Mouse (Mus musculus) stomach, embryonic 15.5 days (tissue): ENCODE data around the gene Sp100. TPM values are rescaled to one million over a fixed set of nuclear protein-coding genes. Genes with fewer than 3 reads are reported as not detected.
"Not testable (repeated sequence)": the region's sequence is repeated elsewhere in the genome, so short reads cannot be mapped to it uniquely, and the experiment has no call there.

Source experiments
- ATAC-seq: fragments of 200-750 bp; cut with Nextera tagmentation; 2 replicates; pipeline ENCODE4 v1.8.0; 2017; ENCODE audit warnings: low read depth, moderate number of reproducible peaks, moderate TSS enrichment; ENCODE audit not compliant: insufficient read depth, low FRiP score
- H3K27ac ChIP-seq: fragments of 300-500 bp; sonication (generic); 2 replicates; pipeline ENCODE4 v1.5.1; 2015; ENCODE audit warnings: mild to moderate bottlenecking, inconsistent platforms
- H3K27me3 ChIP-seq: fragments of 300-500 bp; sonication (generic); replicated peaks from 2 replicates; pipeline ENCODE4 v1.6.1; 2015; ENCODE audit warnings: inconsistent platforms
- H3K36me3 ChIP-seq: fragments of 300-500 bp; sonication (generic); 2 replicates; pipeline ENCODE4 v1.6.1; 2015; ENCODE audit warnings: inconsistent platforms
- H3K4me1 ChIP-seq: fragments of 300-500 bp; sonication (generic); 2 replicates; pipeline ENCODE4 v1.6.1; 2015; ENCODE audit warnings: inconsistent platforms
- H3K4me2 ChIP-seq: fragments of 300-500 bp; sonication (generic); 2 replicates; pipeline ENCODE4 v1.6.1; 2015; ENCODE audit warnings: mild to moderate bottlenecking, inconsistent platforms
- H3K4me3 ChIP-seq: fragments of 300-500 bp; sonication (generic); replicated peaks from 2 replicates; pipeline ENCODE4 v1.5.1; 2015; ENCODE audit warnings: inconsistent platforms
- H3K9ac ChIP-seq: fragments of 300-500 bp; sonication (generic); 2 replicates; pipeline ENCODE4 v1.6.1; 2015; ENCODE audit warnings: inconsistent platforms
- H3K9me3 ChIP-seq: fragments of 300-500 bp; sonication (generic); 2 replicates; pipeline ENCODE4 v1.6.1; 2016; ENCODE audit warnings: inconsistent platforms
- WGBS: fragments of 180-500 bp; shearing (Covaris S2); methylation state at CpG from one replicate; pipeline ENCODE4 v1.1.7; 2015; 5-methylcytosine and 5-hydroxymethylcytosine counted together
- polyA plus RNA-seq: library from polyadenylated mRNA; unstranded; fragments of >200 nt; fragmentation: Nextera tagmentation; extraction: Ambion mirVana; gene quantifications from 2 replicates; pipeline ENCODE4 v1.2.1, GENCODE M21; 2015

Sp100 gene
- polyA plus RNA-seq, 1 experiment from 2014 or later: 3.9 TPM

DNA sequence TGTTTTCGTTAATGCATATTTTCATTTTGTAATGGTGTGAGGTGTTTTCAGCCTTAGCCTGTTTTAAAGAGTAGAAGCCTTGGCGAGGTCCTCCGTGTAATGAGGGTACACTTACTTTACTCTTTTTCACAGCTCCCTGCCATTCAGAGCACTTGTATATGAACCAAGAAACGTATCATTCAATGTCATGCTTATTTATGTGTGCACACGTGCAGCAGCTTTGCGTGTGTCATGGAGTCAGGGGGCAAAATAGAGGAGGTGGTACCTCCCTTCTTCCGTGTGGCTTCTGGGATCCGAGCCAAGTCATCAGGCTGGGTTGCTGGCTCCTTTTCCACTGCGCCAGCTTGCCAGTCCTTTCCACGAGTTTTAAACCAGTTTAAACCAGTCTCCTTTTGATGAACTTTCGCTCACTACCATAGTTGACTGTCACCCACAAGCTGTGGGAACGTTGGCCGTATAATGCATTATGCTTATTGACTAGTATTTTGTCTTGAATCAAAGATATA, 2.0 kb downstream of the Sp100 start:
- not testable (repeated sequence) for H3K4me3 ChIP-seq, H3K27me3 ChIP-seq, ATAC-seq, H3K27ac ChIP-seq, H3K9ac ChIP-seq, H3K9me3 ChIP-seq, H3K36me3 ChIP-seq, H3K4me1 ChIP-seq, H3K4me2 ChIP-seq
- 80% methylated on average over 13 of the region's 13 CpGs for WGBS

DNA sequence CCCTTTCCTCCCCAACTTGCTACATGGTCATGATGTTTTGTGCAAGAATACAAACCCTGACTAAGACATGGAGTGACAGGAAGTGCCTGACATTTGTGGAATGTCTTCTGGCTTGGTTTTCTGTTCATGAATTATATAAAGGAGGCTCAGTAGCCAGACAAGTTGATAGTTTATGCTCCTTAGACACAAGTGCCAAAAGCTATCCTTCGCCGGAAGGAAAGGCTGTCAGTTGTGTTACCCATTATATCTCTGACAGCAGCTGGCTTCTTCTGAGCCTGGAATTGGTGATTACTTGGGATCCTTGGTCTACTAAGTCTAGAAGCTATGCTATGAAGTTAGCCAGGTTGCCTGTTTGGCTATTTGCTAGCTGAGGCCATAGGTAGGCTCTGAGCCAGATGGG, 7.4 kb downstream of the Sp100 start:
- not testable (repeated sequence) for H3K36me3 ChIP-seq, H3K4me1 ChIP-seq, H3K4me3 ChIP-seq, H3K9ac ChIP-seq, H3K9me3 ChIP-seq, H3K27ac ChIP-seq, H3K4me2 ChIP-seq, H3K27me3 ChIP-seq, ATAC-seq
- 92% methylated on average over 2 of the region's 2 CpGs for WGBS

DNA sequence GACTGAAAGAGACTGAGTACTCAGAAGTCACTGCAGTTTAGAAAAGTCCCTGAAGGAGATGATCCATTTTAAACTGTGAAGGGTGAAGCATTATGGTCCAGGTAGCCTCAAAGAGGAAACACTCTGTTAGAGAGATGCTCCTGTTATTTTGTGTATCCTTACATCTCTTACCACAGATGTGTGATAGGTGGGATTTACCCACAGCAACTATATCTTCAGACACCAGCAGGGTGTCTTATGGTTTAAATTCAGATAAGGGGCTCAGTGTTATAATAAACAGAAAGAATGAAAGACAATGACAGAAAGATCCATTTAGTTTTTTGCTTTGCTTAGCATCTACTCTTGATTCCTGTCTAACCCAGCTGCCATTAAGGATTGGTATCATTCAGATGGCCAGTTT, 14.5 kb downstream of the Sp100 start:
- no peak for ATAC-seq
- H3K9me3 ChIP-seq: no peaks in the 10 kb centered on the region
- no peak overlapping the region for H3K4me3 ChIP-seq

DNA sequence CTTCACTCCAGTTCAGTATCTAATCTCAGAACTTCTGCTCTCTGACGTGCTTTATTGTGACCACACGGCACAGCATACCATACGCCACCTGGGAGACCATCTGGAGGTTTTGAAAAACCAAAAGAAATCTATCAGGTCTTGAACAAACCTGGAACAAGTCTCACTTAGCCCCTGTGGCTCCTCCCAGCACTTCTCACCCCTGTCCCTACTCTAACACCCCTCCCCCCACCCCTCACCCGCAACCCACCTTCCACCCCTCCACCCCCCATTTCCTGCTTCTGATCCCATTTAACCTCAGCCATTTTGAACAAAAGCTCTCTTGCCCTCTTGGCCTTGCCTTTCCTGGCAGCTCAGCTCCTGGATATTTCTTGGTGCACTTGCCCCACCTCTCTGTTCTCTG, 30.4 kb downstream of the Sp100 start:
- H3K9me3 ChIP-seq: no peaks in the 10 kb centered on the region
- ATAC-seq: no peak
- WGBS: 48% methylated on average over 4 of the region's 4 CpGs
- no peaks in the 10 kb centered on the region for H3K27me3 ChIP-seq
- no peak overlapping the region for H3K27ac ChIP-seq
- no peak overlapping the region for H3K4me2 ChIP-seq
- H3K9ac ChIP-seq: no peak overlapping the region
- H3K4me1 ChIP-seq: no peaks in the 10 kb centered on the region
- no peaks in the 10 kb centered on the region for H3K36me3 ChIP-seq
- no peak overlapping the region for H3K4me3 ChIP-seq

More for the DNA sequence above, 14.5 kb downstream of the Sp100 start:
- Histone ChIP-seq H3K4me2 (no peak overlapping the region), H3K4me1 (no peaks in the 10 kb centered on the region), H3K27ac (no peak overlapping the region), H3K9ac (no peak overlapping the region), H3K36me3 (no peaks in the 10 kb centered on the region), H3K27me3 (no peaks in the 10 kb centered on the region)

DNA sequence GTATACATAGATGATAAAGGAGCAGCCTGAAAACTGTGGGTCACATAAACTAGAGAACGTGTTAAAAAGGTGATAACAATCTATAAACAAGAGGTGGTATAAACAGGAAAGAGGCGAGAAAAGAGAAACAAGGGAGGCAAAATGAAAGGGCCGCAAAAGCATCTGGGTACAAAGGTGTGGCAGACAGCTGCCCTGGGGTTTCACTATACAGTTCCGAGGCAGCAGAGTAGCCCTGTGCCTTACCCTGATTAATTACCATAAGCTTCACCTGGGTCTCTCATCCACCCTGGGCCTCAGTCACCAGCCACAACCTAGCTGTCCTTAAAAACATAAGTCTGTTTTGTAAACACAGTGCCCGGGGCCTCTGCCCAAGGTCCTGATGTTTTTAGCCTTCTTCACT, 36.9 kb downstream of the Sp100 start:
- H3K4me2 ChIP-seq: no peak overlapping the region
- WGBS: 42% methylated on average over 5 of the region's 5 CpGs
- no peak for ATAC-seq
- H3K27ac ChIP-seq: no peak overlapping the region
- no peak overlapping the region for H3K4me3 ChIP-seq
- H3K9me3 ChIP-seq: no peaks in the 10 kb centered on the region
- H3K27me3 ChIP-seq: no peaks in the 10 kb centered on the region
- H3K4me1 ChIP-seq: no peaks in the 10 kb centered on the region
- no peaks in the 10 kb centered on the region for H3K36me3 ChIP-seq
- H3K9ac ChIP-seq: no peak overlapping the region

DNA sequence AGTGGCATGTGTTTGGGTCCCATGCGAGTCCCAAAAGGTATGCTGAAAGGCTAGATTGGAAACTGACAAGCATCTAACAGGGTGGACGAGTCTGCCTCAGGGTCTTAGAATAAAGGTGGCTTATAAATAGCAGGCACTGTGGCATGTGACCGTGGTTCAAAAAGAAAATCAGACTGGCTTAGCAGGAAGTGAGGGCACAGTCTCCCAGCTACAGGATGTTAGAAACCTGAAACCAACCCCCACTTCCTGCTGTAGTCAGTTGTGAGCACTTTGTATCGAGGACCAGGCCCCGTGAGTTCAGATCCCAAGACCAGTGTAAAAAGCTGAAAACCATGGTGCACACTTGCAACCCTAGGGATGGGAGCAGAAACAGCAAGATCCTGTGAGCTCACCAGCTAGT, 37.6 kb downstream of the Sp100 start:
- Histone ChIP-seq H3K27me3 (no peaks in the 10 kb centered on the region), H3K9me3 (no peaks in the 10 kb centered on the region), H3K4me3 (no peak overlapping the region), H3K4me1 (no peaks in the 10 kb centered on the region), H3K4me2 (no peak overlapping the region), H3K36me3 (no peaks in the 10 kb centered on the region), H3K9ac (no peak overlapping the region), H3K27ac (no peak overlapping the region)
- 64% methylated on average over 5 of the region's 5 CpGs for WGBS
- no peak for ATAC-seq

DNA sequence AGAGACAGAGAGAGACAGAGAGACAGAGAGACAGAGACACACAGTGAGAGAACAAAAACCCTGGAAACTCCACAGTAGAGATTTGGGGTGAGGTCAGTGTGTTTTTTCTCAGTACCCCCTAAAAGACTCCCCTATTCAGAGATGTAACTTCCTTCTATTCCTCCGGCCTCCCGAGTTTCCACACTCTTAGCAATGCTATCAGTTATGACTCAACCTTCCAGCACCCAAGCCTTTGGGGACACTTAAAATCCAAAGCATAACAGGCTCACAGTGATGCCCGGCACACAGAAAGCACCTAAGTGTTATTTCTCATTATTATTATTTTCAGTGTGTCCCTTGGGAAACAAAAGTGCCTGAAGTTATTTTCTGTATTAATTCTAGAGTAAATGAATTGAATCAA, 40.8 kb downstream of the Sp100 start:
- 90% methylated on average over 3 of the region's 3 CpGs for WGBS
- no peaks in the 10 kb centered on the region for H3K36me3 ChIP-seq
- no peak overlapping the region for H3K4me2 ChIP-seq
- H3K4me1 ChIP-seq: no peaks in the 10 kb centered on the region
- H3K27me3 ChIP-seq: no peaks in the 10 kb centered on the region
- H3K9ac ChIP-seq: no peak overlapping the region
- H3K9me3 ChIP-seq: no peaks in the 10 kb centered on the region
- ATAC-seq: no peak
- no peak overlapping the region for H3K4me3 ChIP-seq
- no peak overlapping the region for H3K27ac ChIP-seq

DNA sequence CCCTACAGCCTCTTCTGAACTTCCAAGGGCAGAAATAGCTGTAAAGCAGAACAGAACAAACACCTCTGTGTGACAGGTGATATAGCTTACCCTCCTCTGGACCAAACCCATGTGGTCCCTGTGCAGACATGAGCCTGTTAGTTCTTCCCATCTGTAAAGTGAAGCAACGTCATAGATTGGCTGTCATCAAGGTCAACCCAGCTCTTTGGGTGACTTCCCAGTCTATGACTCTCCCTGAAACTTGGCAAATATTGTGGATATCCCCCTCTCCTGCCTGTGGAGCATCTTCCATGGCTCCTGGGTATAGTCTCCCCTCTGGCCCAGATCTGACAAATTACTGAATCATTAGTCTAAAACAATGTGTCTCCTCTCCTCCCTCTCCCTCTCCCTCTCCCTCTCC, 42.5 kb downstream of the Sp100 start:
- no peak for ATAC-seq
- WGBS: 57% methylated on average over 1 of the region's 1 CpGs

DNA sequence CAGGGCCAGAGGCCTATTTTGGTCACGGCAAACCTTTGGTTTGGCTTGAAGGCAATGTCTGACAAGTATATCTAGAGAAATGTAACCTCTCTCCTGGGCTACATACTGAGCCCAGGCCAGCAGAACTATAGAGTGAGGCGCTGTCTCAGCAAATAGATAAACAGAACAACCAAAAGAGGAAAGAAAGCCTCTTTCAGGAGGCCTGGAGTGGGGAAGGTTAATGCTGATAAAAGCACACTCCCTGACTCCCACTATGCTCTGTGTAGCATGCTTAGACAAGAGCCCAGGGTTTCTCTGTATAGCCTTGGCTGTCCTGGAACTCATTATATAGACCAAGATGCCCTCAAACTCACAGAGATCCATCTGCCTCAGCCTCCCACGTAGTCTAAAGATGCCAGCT, 43.5 kb downstream of the Sp100 start:
- no peak for ATAC-seq
- no peak overlapping the region for H3K4me3 ChIP-seq
- 70% methylated on average over 3 of the region's 3 CpGs for WGBS
- no peaks in the 10 kb centered on the region for H3K36me3 ChIP-seq
- H3K9ac ChIP-seq: no peak overlapping the region
- no peak overlapping the region for H3K4me2 ChIP-seq
- no peaks in the 10 kb centered on the region for H3K27me3 ChIP-seq
- no peak overlapping the region for H3K27ac ChIP-seq
- no peaks in the 10 kb centered on the region for H3K4me1 ChIP-seq
- H3K9me3 ChIP-seq: no peaks in the 10 kb centered on the region

More for the DNA sequence above, 42.5 kb downstream of the Sp100 start:
- H3K4me3 ChIP-seq: no peak overlapping the region
- H3K27me3 ChIP-seq: no peaks in the 10 kb centered on the region
- H3K9me3 ChIP-seq: no peaks in the 10 kb centered on the region
- H3K9ac ChIP-seq: no peak overlapping the region
- H3K4me1 ChIP-seq: no peaks in the 10 kb centered on the region
- H3K36me3 ChIP-seq: no peaks in the 10 kb centered on the region
- H3K4me2 ChIP-seq: no peak overlapping the region
- H3K27ac ChIP-seq: no peak overlapping the region

DNA sequence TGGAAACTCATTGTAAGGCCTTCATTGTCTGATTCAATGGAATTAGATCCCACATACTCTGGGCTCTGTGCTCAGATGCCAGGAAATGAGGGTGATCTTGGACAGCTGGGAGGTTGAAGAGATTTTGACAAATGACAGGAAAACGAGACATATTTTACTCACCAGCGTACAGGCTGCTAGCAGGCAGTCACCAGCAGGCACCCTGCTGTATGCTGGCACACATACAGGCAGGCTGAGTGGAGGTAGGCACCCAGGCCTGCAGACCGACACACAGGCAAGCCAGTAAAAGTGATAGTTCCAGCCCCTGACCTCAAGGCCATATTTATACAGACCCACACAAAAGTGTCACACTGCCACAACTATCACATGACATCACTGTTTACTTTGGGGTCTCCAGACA, 45.9 kb downstream of the Sp100 start:
- Histone ChIP-seq H3K36me3 (no peaks in the 10 kb centered on the region), H3K4me3 (no peak overlapping the region), H3K9ac (no peak overlapping the region), H3K27ac (no peak overlapping the region), H3K27me3 (no peaks in the 10 kb centered on the region), H3K9me3 (no peaks in the 10 kb centered on the region), H3K4me2 (no peak overlapping the region), H3K4me1 (no peaks in the 10 kb centered on the region)
- ATAC-seq: no peak
- 65% methylated on average over 3 of the region's 3 CpGs for WGBS

DNA sequence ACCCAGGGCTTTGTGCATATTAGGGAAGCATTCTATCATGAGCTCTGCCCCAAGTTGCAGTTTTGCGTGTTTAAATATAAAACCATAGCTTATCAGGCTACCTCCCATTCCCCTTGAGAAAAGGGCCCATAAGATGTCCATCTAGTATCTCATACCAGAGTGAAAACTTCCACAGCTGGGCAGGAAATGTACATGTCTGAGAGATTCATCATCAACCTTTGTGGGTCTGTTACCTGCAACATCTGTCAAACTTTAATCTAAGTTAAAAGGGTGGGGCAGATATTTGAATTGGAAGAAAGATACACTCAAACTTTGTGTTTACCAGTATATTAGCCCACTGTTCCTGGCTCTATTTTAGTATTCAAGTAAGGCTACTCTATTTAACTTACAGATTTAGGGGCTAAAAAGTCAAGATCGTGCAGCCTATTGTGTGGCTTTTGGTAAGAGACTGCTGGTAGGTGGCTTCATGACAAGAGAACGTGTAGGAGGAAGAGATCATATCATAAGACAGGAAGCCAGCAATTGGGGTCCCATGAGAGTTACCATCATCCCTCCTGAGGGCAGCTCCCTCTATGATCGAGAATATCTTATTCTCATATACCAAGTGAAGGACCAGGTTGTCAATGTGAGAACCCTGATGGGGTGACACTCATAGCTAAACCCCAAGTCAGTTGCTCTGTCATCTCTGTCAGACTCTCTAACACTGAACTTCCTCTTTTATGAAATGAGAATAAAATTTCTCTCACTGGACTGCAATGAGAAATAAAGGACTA, 48.1 kb downstream of the Sp100 start:
- Histone ChIP-seq H3K4me3 (no peak overlapping the region), H3K9ac (no peak overlapping the region), H3K4me1 (no peaks in the 10 kb centered on the region), H3K9me3 (no peaks in the 10 kb centered on the region), H3K27me3 (no peaks in the 10 kb centered on the region), H3K27ac (no peak overlapping the region), H3K4me2 (no peak overlapping the region), H3K36me3 (no peaks in the 10 kb centered on the region)
- ATAC-seq: no peak
- WGBS: 74% methylated on average over 4 of the region's 4 CpGs

DNA sequence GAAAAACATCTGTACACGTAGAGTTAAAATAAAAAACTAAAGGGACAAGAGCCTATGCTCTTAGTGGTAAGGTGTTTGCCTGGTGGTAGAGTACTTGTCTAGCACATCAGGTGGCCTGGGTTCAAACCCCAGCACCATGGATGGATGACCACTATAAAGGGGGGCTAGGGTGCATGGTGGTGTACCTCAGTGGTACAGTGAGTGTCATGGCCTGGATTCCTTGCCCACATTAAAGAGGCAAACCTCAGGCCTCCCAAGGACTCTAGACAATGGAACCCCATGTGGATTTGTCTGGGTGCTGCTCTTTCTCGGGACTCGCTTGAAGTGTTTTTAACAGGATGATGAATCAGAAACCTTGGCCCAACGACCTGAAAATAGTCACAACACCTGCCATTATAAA, 52.7 kb downstream of the Sp100 start:
- no peaks in the 10 kb centered on the region for H3K36me3 ChIP-seq
- H3K9me3 ChIP-seq: no peaks in the 10 kb centered on the region
- H3K4me3 ChIP-seq: no peak overlapping the region
- no peaks in the 10 kb centered on the region for H3K4me1 ChIP-seq
- ATAC-seq: no peak
- H3K27me3 ChIP-seq: no peaks in the 10 kb centered on the region
- H3K9ac ChIP-seq: no peak overlapping the region
- H3K27ac ChIP-seq: no peak overlapping the region
- H3K4me2 ChIP-seq: no peak overlapping the region
- WGBS: 70% methylated on average over 4 of the region's 4 CpGs
